Mouse (Mus musculus): ENCODE results near the gene Rasgef1b.

Rasgef1b gene

DNA sequence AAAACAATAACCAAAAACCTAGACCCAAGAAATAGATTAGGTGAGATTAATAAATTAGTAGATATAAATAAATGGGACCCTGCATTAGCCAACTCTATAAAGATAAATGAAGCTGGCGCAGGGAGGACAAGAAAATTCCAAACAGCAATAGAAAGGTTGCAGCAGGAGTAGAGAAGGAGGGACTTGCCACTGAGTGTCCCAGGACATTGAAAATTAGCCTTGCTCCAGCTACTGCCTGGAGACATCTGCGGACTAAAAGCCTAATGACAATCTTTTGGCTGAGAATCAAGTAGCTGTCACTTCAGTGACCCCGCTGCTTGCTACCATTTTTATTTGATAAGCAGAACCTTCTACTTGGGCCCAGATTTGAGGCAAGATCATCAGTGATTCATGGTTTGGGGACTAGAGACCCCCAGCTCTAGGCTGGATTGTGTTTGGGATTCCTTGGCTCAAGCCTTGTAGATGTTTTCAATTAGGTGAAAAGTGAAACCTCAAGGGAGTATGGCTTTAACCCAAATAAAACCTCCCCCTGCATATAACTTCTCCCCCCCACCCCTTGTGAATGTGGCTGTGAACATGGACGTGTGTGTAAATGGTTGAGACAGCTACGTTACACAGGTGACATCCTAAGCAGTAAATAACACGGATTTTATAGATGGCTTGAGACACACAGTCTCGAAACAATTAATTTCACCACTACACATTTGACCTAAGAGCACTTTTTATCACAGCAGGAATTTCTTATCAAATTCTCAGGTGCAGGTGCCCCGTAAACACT, 554.1 kb downstream of the Rasgef1b start:
- DNase-seq: no peak

DNA sequence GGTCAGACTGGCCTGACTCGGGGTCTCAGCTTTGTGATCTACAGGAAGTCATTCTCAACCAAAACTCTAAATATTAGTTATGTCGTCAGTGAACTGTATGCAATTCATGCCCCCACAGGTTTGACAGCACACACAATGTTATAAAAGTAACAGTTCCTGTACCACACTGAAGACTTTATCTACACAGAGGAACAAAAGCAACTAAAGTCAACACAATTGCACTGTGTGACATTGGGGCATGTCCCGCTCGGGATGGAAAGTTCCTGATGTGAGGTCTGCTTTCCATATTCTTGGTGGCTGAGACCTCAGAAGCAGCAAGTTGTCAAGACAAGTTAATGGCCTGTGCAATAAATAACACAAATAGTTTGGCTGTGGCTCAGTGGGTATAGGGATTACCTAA, 559.0 kb downstream of the Rasgef1b start:
- no peak for DNase-seq

DNA sequence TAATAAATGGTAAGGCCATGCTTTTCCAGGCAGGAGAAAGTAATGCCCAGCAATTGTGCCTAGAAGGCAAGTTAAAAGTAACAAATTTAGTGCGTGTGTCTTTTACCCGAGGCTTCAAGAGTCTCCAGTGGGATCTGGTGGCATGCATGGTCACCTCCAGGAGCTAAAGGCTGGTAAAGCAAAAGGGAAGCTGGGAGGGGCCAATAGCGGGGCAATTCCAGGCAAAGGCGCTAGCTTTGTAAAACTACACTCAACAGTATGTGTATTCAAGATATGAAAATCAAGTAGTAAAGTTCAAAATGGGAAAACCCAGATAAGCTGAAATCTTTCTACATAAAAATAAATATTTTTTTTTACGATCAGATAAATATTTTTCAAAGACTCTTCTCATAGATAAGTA, 561.1 kb downstream of the Rasgef1b start:
- no peak for DNase-seq

Measured in retina, postnatal 1 day (tissue).